Comparison of ENCODE assay signal across 27 mouse cellular contexts in genomic region chr5:24801841-24802624, GRCm38 (mm10). TPM values are rescaled to one million over a fixed set of nuclear protein-coding genes. Genes with fewer than 3 reads are reported as not detected.
DNase-seq lines count a peak whose midpoint lies in the region; ATAC-seq and TF ChIP-seq lines count a peak whose summit lies in the region.
"Had no signal": no experiment of that assay in that cellular context is flagged by ENCODE, and none has a peak within 500 bp of the region (broad histone marks: within the 10 kb centered on the region; RNA-seq: fewer than 3 reads in every experiment).

No protein-coding gene starts in this region.

- H3K4me1 ChIP-seq in heart, embryonic 14.5 days (ENCODE audit: control insufficient read depth in 2 of 2, insufficient read depth in 2 of 2, low read length in 2 of 2) = peaks cover 7 to 10% of the 10 kb centered on the region in 2 experiments; a peak in 3 of 4 replicates
- H3K4me1 ChIP-seq in MEL (ENCODE audit: control insufficient read depth in 1 of 2, insufficient read depth in 2 of 2, low read length in 2 of 2) = no peaks in the 10 kb centered on the region
- peaks cover 2% of the 10 kb centered on the region; the same call in 1 of the 2 replicates for H3K4me1 ChIP-seq in embryonic facial prominence, embryonic 13.5 days
- H3K4me1 ChIP-seq in limb, embryonic 13.5 days = peaks cover 29% of the 10 kb centered on the region
- H3K4me1 ChIP-seq: forebrain, embryonic 13.5 days; hindbrain, embryonic 13.5 days; midbrain, embryonic 12.5 days; neural tube, embryonic 15.5 days had no signal

- peaks cover 56% of the 10 kb centered on the region for H3K36me3 ChIP-seq in heart, embryonic 14.5 days (ENCODE audit: control insufficient read depth, insufficient read depth, low read length)
- H3K36me3 ChIP-seq in MEL (ENCODE audit: control insufficient read depth in 1 of 2, insufficient read depth in 2 of 2, low read length in 2 of 2) = peaks cover 0 to 17% of the 10 kb centered on the region in 2 experiments; a peak in 2 of 4 replicates
- peaks cover 54% of the 10 kb centered on the region for H3K36me3 ChIP-seq in embryonic facial prominence, embryonic 13.5 days
- peaks cover 51% of the 10 kb centered on the region for H3K36me3 ChIP-seq in limb, embryonic 13.5 days

- no peak for TF ChIP-seq EP300 in MEL (IDR thresholded peaks at IDR 0.05; ENCODE audit: low read depth in 1 of 2, low read length in 2 of 2)

- no peak for TF ChIP-seq RAD21 in MEL (IDR thresholded peaks at IDR 0.05; ENCODE audit: low read depth, low read length)

- TF ChIP-seq POLR2A in MEL (IDR thresholded peaks at IDR 0.05; ENCODE audit: control insufficient read depth in 1 of 2, insufficient read depth in 1 of 2, low read depth in 1 of 2, low read length in 2 of 2, poor library complexity in 1 of 2) = no peak; a peak in 1 of 4 replicates

- no peak overlapping the region for H3K4me3 ChIP-seq in heart, embryonic 14.5 days (ENCODE audit: control insufficient read depth in 1 of 2, insufficient read depth in 1 of 2, low read depth in 1 of 2, low read length in 2 of 2)
- H3K4me3 ChIP-seq in MEL (ENCODE audit: control insufficient read depth in 1 of 2, insufficient read depth in 1 of 2, low read depth in 2 of 2, low read length in 2 of 2) = no peak overlapping the region
- H3K4me3 ChIP-seq in embryonic facial prominence, embryonic 13.5 days = no peak overlapping the region
- H3K4me3 ChIP-seq in limb, embryonic 13.5 days = no peak overlapping the region
- H3K4me3 ChIP-seq: forebrain, embryonic 13.5 days; hindbrain, embryonic 13.5 days; midbrain, embryonic 12.5 days; neural tube, embryonic 15.5 days had no signal

- ATAC-seq in heart, embryonic 14.5 days (ENCODE audit: insufficient number of reproducible peaks, insufficient read depth, low FRiP score, low read depth) = no peak
- ATAC-seq in embryonic facial prominence, embryonic 13.5 days (ENCODE audit: insufficient number of reproducible peaks, insufficient read depth, low FRiP score, low TSS enrichment, low read depth) = no peak
- no peak for ATAC-seq in limb, embryonic 13.5 days (ENCODE audit: low FRiP score, low read depth)
- ATAC-seq: forebrain, embryonic 13.5 days had no signal

- H3K9ac ChIP-seq in heart, embryonic 14.5 days (ENCODE audit: low read length) = 0 out of 2 replicates have a peak overlapping the region, but pooled peaks have one; percentile 8
- no peak overlapping the region for H3K9ac ChIP-seq in MEL (ENCODE audit: control insufficient read depth, low read depth, low read length, poor library complexity, severe bottlenecking)
- H3K9ac ChIP-seq in embryonic facial prominence, embryonic 13.5 days = no peak overlapping the region
- H3K9ac ChIP-seq in limb, embryonic 13.5 days = no peak overlapping the region
- H3K9ac ChIP-seq: forebrain, embryonic 13.5 days; hindbrain, embryonic 13.5 days; midbrain, embryonic 12.5 days; neural tube, embryonic 15.5 days had no signal

- H3K9me3 ChIP-seq in heart, embryonic 14.5 days (ENCODE audit: control insufficient read depth, low read length) = no peaks in the 10 kb centered on the region
- no peaks in the 10 kb centered on the region for H3K9me3 ChIP-seq in MEL (replicated peaks; ENCODE audit: insufficient read depth, low read length)
- H3K9me3 ChIP-seq in embryonic facial prominence, embryonic 13.5 days = no peaks in the 10 kb centered on the region
- no peaks in the 10 kb centered on the region for H3K9me3 ChIP-seq in limb, embryonic 13.5 days
- H3K9me3 ChIP-seq: forebrain, embryonic 13.5 days; G1E; hindbrain, embryonic 13.5 days; midbrain, embryonic 12.5 days; neural tube, embryonic 15.5 days had no signal

- H3K27me3 ChIP-seq in heart, embryonic 14.5 days (ENCODE audit: control insufficient read depth, insufficient read depth, low read length) = no peaks in the 10 kb centered on the region
- H3K27me3 ChIP-seq in MEL (ENCODE audit: control insufficient read depth in 1 of 2, insufficient read depth in 2 of 2, low read length in 2 of 2) = no peaks in the 10 kb centered on the region
- no peaks in the 10 kb centered on the region for H3K27me3 ChIP-seq in embryonic facial prominence, embryonic 13.5 days
- no peaks in the 10 kb centered on the region for H3K27me3 ChIP-seq in limb, embryonic 13.5 days
- H3K27me3 ChIP-seq: CH12.LX; forebrain, embryonic 13.5 days; hindbrain, embryonic 13.5 days; midbrain, embryonic 12.5 days; neural tube, embryonic 15.5 days had no signal

- DNase-seq in heart, adult 18-20 months = no peak
- no peak for DNase-seq in MEL (ENCODE audit: low read depth, low spot score)
- no peak for DNase-seq in adrenal gland, postnatal 10 days
- no peak for DNase-seq in gastrocnemius, postnatal 14 days
- DNase-seq: adrenal gland, postnatal 36 days; B cell, adult 2 months; cerebellum, postnatal 10 days; kidney, adult 8-10 months; kidney, postnatal 10 days; lung, adult 18-20 months; lung, postnatal 10 days; thymus, adult 2 months had no signal

- no peak for TF ChIP-seq CTCF in MEL (IDR thresholded peaks at IDR 0.05 in 2 of 3, conservative IDR thresholded peaks at IDR 0.05 in 1 of 3; ENCODE audit: control insufficient read depth in 1 of 3, insufficient read depth in 1 of 3, low read depth in 2 of 3, low read length in 3 of 3, poor library complexity in 1 of 3, severe bottlenecking in 1 of 3)

- intact Hi-C loops in gastrocnemius, postnatal 14 days (cut with DNase I; ENCODE audit: low total_unique reads) = no loop called here

- no peak overlapping the region; a peak in 1 of 4 replicates for H3K27ac ChIP-seq in heart, embryonic 14.5 days (replicated peaks in 1 of 2; ENCODE audit: control insufficient read depth in 1 of 2, insufficient read depth in 1 of 2, low read depth in 2 of 2, low read length in 2 of 2)
- H3K27ac ChIP-seq in MEL (ENCODE audit: control insufficient read depth, low read depth, low read length) = no peak overlapping the region
- H3K27ac ChIP-seq in embryonic facial prominence, embryonic 13.5 days = peak overlapping the region; percentile 8; the same call in 1 of the 2 replicates
- H3K27ac ChIP-seq in limb, embryonic 13.5 days = 0 out of 2 replicates have a peak overlapping the region, but pooled peaks have one; percentile 48
- H3K27ac ChIP-seq: forebrain, embryonic 13.5 days; hindbrain, embryonic 13.5 days; midbrain, embryonic 12.5 days; neural tube, embryonic 15.5 days had no signal

- 41% methylated on average over 6 of the region's 6 CpGs for WGBS in heart, embryonic 14.5 days
- 73% methylated on average over 6 of the region's 6 CpGs for WGBS in embryonic facial prominence, embryonic 13.5 days
- 66% methylated on average over 6 of the region's 6 CpGs for WGBS in limb, embryonic 13.5 days

- H3K79me2 ChIP-seq in MEL (ENCODE audit: control insufficient read depth, insufficient read depth, low read length, poor library complexity) = no peaks in the 10 kb centered on the region

- H3K4me2 ChIP-seq in heart, embryonic 14.5 days (ENCODE audit: low read length) = no peak overlapping the region
- no peak overlapping the region for H3K4me2 ChIP-seq in embryonic facial prominence, embryonic 13.5 days
- H3K4me2 ChIP-seq in limb, embryonic 13.5 days (replicated peaks) = no peak overlapping the region
- H3K4me2 ChIP-seq: forebrain, embryonic 13.5 days; hindbrain, embryonic 13.5 days; midbrain, embryonic 12.5 days; neural tube, embryonic 15.5 days had no signal

TF ChIP-seq in MEL, 35 proteins besides CTCF, POLR2A, EP300 and RAD21:
- peak; percentile 61; the same call in 1 of the 2 replicates for TF ChIP-seq POLR2AphosphoS2 (IDR thresholded peaks at IDR 0.05; ENCODE audit: low read length)
- TF ChIP-seq JUND (IDR thresholded peaks at IDR 0.05; ENCODE audit: low read depth, low read length) = no peak
TF ChIP-seq in MEL: peak in this region for 1.

RNA-seq across cellular contexts. Expression of gene Rheb, which starts 40.4 kb away (rescaled TPM):
- 274 and 275 TPM in 2 replicates for polyA plus RNA-seq in heart, embryonic 14.5 days (2014; fragmentation: Nextera tagmentation; extraction: Ambion mirVana)
- total RNA-seq in heart, adult 18-20 months (2021) = 10 to 100 TPM; 82.6 to 85.7 TPM
- 61.3 and 67.7 TPM in 2 replicates for total RNA-seq in MEL (2012; rRNA removed)
- polyA plus RNA-seq in MEL (2012; ENCODE audit: insufficient read depth in 1 of 2, insufficient read length in 2 of 2, low read depth in 1 of 2, low replicate concordance in 2 of 2, missing spikeins in 1 of 2) = 100 to 1,000 TPM; 114 to 731 TPM
- 219 and 253 TPM in 2 replicates for polyA plus RNA-seq in embryonic facial prominence, embryonic 13.5 days (2015; fragmentation: Nextera tagmentation; extraction: Ambion mirVana)
- polyA plus RNA-seq in limb, embryonic 13.5 days (2015; fragmentation: Nextera tagmentation; extraction: Ambion mirVana) = 231 and 247 TPM in 2 replicates
- 10 to 100 TPM; 76.7 to 76.9 TPM for total RNA-seq in adrenal gland, postnatal 10 days (2021)
- total RNA-seq in gastrocnemius, postnatal 14 days (2021) = 10 to 100 TPM; 55.8 to 56.5 TPM

RNA-seq across cellular contexts. Expression of gene Crygn, which starts 44.2 kb away (rescaled TPM):
- 1.5 TPM in 1 of 2 replicates, not detected in the other for polyA plus RNA-seq in heart, embryonic 14.5 days (2014; fragmentation: Nextera tagmentation; extraction: Ambion mirVana)
- total RNA-seq in heart, adult 18-20 months (2021) = not detected
- not detected in 2 replicates for total RNA-seq in MEL (2012; rRNA removed)
- under 1 TPM in 1 of 2 experiments, not detected in 1; 0.89 TPM for polyA plus RNA-seq in MEL (2012; ENCODE audit: insufficient read depth in 1 of 2, insufficient read length in 2 of 2, low read depth in 1 of 2, low replicate concordance in 2 of 2, missing spikeins in 1 of 2)
- 1.1 and 2.8 TPM in 2 replicates for polyA plus RNA-seq in embryonic facial prominence, embryonic 13.5 days (2015; fragmentation: Nextera tagmentation; extraction: Ambion mirVana)
- polyA plus RNA-seq in limb, embryonic 13.5 days (2015; fragmentation: Nextera tagmentation; extraction: Ambion mirVana) = 1.8 and 3.8 TPM in 2 replicates
- not detected for total RNA-seq in adrenal gland, postnatal 10 days (2021)
- 1 to 10 TPM in 1 of 2 experiments, not detected in 1; 1.7 TPM for total RNA-seq in gastrocnemius, postnatal 14 days (2021)
- total RNA-seq: G1E; gastrocnemius, adult 8-10 months; granulocyte monocyte progenitor cell, adult 5-6 weeks; heart, postnatal 25 days; megakaryocyte progenitor cell, adult 5-6 weeks had no signal
- polyA plus RNA-seq: embryonic facial prominence, embryonic 11.5 days; forebrain, embryonic 13.5 days; midbrain, embryonic 12.5 days; small intestine, adult 2 months had no signal

Comparison
In these comparisons a context has a peak if more than half of its experiments do, and no peak if none do; other contexts are left out.
1. H3K27ac ChIP-seq: peak in embryonic facial prominence, embryonic 13.5 days (single experiment) and limb, embryonic 13.5 days (single experiment); none in heart, embryonic 14.5 days (0 of 2) and MEL (single experiment).